Comparison of ENCODE assay signal across 16 mouse cellular contexts in the genomic region with DNA sequence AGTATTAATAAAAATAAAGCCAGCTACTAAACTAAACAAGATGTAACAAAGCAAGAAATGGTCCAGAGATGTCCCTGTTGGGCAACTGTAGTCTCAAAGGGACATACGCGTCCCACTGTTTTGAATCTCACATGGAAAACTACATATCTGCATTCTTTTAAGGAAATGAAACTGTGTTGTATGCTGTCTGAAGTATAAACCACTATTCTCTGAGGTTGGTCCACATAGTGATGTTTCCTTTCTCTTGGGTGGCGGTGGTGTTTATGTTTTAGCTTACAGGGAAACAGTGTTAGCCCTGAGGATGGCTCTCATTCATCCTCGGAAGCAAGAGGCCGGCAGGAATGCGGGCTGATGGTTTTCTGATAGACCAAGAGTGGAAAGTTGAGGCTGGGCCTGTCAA. TPM values are rescaled to one million over a fixed set of nuclear protein-coding genes. Genes with fewer than 3 reads are reported as not detected.
"Had no signal": no experiment of that assay in that cellular context is flagged by ENCODE, and none has a peak within 500 bp of the region (broad histone marks: within the 10 kb centered on the region; RNA-seq: fewer than 3 reads in every experiment).

No protein-coding gene starts in this region.

- H3K27me3 ChIP-seq: liver, embryonic 15.5 days; lung, embryonic 15.5 days; midbrain, embryonic 13.5 days; midbrain, embryonic 15.5 days; neural tube, embryonic 12.5 days had no signal

- H3K36me3 ChIP-seq: liver, embryonic 15.5 days; lung, embryonic 15.5 days; midbrain, embryonic 15.5 days had no signal

- H3K9me3 ChIP-seq: liver, embryonic 15.5 days; lung, embryonic 15.5 days; megakaryocyte, embryonic 14.5 days; midbrain, embryonic 13.5 days; midbrain, embryonic 15.5 days; neural tube, embryonic 12.5 days had no signal

- H3K4me1 ChIP-seq: lung, embryonic 15.5 days; midbrain, embryonic 15.5 days had no signal

- DNase-seq: liver, postnatal 0 days; lung, adult 2 months; lung, postnatal 4 days; right cerebral cortex, postnatal 14 days; thymus, adult 18-20 months; thymus, postnatal 14 days; thymus, postnatal 36 days had no signal

- H3K4me3 ChIP-seq: liver, embryonic 15.5 days; lung, embryonic 15.5 days; megakaryocyte, embryonic 14.5 days; midbrain, embryonic 13.5 days; midbrain, embryonic 15.5 days; neural tube, embryonic 12.5 days had no signal

- H3K4me2 ChIP-seq: liver, embryonic 15.5 days; lung, embryonic 15.5 days; midbrain, embryonic 11.5 days; midbrain, embryonic 13.5 days; midbrain, embryonic 15.5 days; neural tube, embryonic 12.5 days had no signal

- H3K27ac ChIP-seq: liver, embryonic 15.5 days; lung, embryonic 15.5 days; midbrain, embryonic 13.5 days; midbrain, embryonic 15.5 days; neural tube, embryonic 12.5 days had no signal

- H3K9ac ChIP-seq: liver, embryonic 15.5 days; liver, postnatal 0 days; lung, embryonic 15.5 days; midbrain, embryonic 13.5 days; midbrain, embryonic 15.5 days; neural tube, embryonic 12.5 days had no signal

- ATAC-seq: liver, postnatal 0 days; lung, postnatal 0 days; midbrain, embryonic 13.5 days; midbrain, embryonic 15.5 days had no signal

RNA-seq across cellular contexts. Expression of a gene that starts 12.6 kb away (rescaled TPM):
- total RNA-seq: monocyte, adult 5-6 weeks had no signal
